Mouse (Mus musculus) ovary, adult 18-20 months (tissue): ENCODE measurements at regions not wholly inside any gene's neighbourhood (a gene's known extent, or its start where the extent isn't known, plus 50 kb on each side); places are given as distances from the start of the nearest gene placed in this dataset.

Source experiments
- DNase-seq: peaks from one replicate; pipeline ENCODE4 v3.0.0; 2022; ENCODE audit warnings: low spot score, mixed read lengths

GRCm38 (mm10) chr3:136611682-136612081 is 58.2 kb upstream of the Ppp3ca start:
- DNase-seq = no peak

GRCm38 (mm10) chr3:136610556-136610924 is 59.4 kb upstream of the Ppp3ca start:
- DNase-seq = no peak

- DNase-seq = peak; percentile 7
Observed at GRCm38 (mm10) chr3:136609855-136610555, 59.9 kb upstream of the Ppp3ca start.

- no peak for DNase-seq
Observed at GRCm38 (mm10) chr3:136601706-136602105, 68.2 kb upstream of the Ppp3ca start.

GRCm38 (mm10) chr3:136583937-136584336 is 86.0 kb upstream of the Ppp3ca start:
- no peak for DNase-seq

GRCm38 (mm10) chr3:136578016-136578415 is 91.9 kb upstream of the Ppp3ca start:
- DNase-seq = no peak

GRCm38 (mm10) chr3:136570517-136570916 is 99.4 kb upstream of the Ppp3ca start:
- DNase-seq = no peak

GRCm38 (mm10) chr3:136556488-136556887 is 113.4 kb upstream of the Ppp3ca start:
- no peak for DNase-seq

GRCm38 (mm10) chr3:136549471-136549870 is 120.5 kb upstream of the Ppp3ca start:
- DNase-seq = no peak

GRCm38 (mm10) chr3:136531604-136532003 is 138.3 kb upstream of the Ppp3ca start:
- DNase-seq = no peak

- DNase-seq = no peak
Observed at GRCm38 (mm10) chr3:136508575-136508974, 161.3 kb upstream of the Ppp3ca start.

- no peak for DNase-seq
Observed at GRCm38 (mm10) chr3:136507070-136507469, 162.9 kb upstream of the Ppp3ca start.

GRCm38 (mm10) chr3:136494831-136495230 is 169.0 kb upstream of the Bank1 start:
- no peak for DNase-seq

- no peak for DNase-seq
Observed at GRCm38 (mm10) chr3:136491683-136492082, 165.8 kb upstream of the Bank1 start.

GRCm38 (mm10) chr3:136471693-136472092 is 145.8 kb upstream of the Bank1 start:
- no peak for DNase-seq

- DNase-seq = no peak
Observed at GRCm38 (mm10) chr3:136462747-136463146, 136.9 kb upstream of the Bank1 start.

GRCm38 (mm10) chr3:136456471-136457117 is 130.7 kb upstream of the Bank1 start:
- DNase-seq = no peak

GRCm38 (mm10) chr3:136455651-136456470 is 130.0 kb upstream of the Bank1 start:
- DNase-seq = no peak

GRCm38 (mm10) chr3:136454967-136455366 is 129.1 kb upstream of the Bank1 start:
- DNase-seq = no peak

- no peak for DNase-seq
Observed at GRCm38 (mm10) chr3:136450986-136451774, 125.3 kb upstream of the Bank1 start.

- no peak for DNase-seq
Observed at GRCm38 (mm10) chr3:136450361-136450895, 124.6 kb upstream of the Bank1 start.

GRCm38 (mm10) chr3:136449364-136449763 is 123.5 kb upstream of the Bank1 start:
- no peak for DNase-seq
